Mouse (Mus musculus) right cerebral cortex, adult 18-20 months (tissue): ENCODE data around the gene Sipa1l3.

Experiments
- DNase-seq: peaks from one replicate; pipeline ENCODE4 v3.0.0; 2022; ENCODE audit warnings: mixed read lengths

Gene Sipa1l3

GRCm38 (mm10) chr7:29296998-29297397 lies 221.4 kb downstream of the Sipa1l3 start:
- peak; percentile 66 for DNase-seq

DNA sequence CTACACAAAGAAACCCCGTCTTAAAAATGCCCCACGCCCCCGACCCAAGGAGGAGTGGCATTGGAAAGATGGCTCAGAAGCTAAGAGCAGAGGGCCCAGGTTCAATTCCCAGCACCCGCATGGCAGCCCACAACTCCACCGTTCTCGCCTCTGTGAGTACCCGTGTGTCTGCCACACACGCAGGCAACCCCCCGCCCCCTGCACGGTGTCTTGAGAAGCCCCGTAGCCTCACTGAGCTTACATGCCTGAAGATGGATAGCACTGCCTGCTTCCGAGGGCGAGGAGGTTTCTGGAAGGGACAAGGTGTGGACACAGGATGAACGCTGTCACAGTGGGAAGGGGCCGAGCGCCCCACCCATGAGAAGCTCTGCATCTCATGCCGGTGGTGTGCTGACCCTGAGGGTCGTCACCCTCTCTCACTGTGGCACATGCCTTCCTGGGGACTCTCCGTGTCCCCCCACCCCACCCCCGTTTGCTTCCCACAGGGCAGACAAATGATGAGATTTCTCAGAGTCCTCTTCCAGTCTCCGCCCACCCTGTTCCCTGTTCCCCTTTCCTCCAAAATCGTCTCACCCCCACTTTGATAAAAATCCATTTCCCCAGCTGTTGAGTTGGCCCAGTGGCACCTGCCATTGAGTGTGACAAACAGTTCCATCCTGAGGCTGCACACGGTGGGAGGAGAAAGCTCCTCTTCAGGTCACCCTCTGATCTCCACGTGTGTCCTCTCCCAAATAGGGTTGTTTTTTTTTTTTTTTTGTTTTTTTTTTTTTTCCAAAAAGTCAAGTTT lies 222.4 kb downstream of the Sipa1l3 start:
- DNase-seq, result no peak

GRCm38 (mm10) chr7:29294111-29294761 lies 224.2 kb downstream of the Sipa1l3 start:
- no peak for DNase-seq

DNA sequence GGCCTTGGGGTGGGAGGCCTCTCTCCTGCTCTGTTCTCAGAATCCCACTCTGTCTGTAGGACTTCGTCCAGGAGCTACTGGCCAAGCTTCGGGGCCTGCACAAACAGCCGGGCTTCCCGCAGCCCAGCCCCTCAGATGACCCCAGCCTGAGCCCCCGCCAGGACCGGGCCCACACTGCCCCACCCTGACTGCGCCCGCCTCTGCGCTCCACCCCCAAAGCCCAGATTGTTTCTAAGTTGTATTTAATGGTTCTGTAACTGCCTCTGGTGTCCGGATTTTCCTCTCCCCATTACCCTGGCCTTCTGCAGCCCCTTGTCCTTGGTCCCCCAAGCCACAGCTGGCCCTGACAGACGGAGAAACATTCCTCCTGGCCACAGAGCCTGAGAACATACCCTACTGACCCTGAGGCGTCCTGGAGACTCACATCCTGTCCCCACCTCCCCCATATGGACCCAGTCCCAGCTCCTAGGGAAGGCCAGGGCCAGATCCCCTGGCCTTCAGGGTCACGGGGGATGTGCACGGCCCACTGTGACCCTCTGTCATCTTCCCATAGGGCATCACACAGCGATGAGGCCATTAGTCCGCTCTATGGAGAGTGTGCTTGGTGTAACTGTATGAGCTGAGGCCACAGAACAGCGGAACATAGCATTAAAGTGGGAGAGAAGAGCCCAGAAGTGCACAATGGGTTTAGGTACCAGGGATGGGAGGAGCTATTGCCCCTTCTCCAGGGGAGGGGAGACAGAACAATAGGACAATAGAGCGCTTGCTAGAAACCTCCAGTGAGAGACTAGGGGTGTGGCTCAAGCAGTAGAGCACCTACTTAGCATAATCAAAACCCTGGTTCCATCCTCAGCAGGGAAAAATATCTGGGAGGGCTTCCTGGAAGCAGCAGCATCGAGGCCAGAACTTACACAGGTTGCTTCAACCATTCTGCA lies 225.0 kb downstream of the Sipa1l3 start:
- DNase-seq, result no peak

DNA sequence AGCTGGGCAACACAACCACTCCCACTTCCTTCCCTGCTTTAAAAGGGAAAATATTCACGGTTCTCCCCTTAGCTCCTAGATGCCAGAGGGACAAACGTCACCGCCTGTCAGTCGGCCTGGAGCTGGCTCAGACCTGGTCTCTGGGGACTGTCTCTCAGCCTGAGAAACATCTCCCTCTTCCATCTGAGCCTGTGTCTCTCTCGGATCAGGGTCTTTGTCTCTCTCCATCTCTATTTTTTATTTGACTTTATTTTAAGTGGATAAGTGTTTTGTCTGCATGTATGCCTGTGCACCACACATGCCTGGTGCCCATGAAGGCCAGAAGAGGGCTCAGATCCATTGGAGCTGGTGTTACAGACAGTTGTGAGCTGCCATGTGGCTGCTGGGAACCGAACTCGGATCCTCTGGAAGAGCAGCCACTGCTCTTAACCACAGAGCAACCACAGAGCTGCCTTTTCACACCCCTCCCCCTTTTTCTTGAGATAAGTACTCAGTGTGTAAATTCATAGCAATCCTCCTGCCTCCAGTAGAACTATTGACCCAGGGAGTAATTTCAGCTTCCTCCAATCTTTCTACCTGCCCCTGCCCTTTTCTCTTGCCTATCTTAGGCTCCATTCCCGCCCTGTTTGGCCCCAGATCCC lies 225.9 kb downstream of the Sipa1l3 start:
- no peak for DNase-seq

DNA sequence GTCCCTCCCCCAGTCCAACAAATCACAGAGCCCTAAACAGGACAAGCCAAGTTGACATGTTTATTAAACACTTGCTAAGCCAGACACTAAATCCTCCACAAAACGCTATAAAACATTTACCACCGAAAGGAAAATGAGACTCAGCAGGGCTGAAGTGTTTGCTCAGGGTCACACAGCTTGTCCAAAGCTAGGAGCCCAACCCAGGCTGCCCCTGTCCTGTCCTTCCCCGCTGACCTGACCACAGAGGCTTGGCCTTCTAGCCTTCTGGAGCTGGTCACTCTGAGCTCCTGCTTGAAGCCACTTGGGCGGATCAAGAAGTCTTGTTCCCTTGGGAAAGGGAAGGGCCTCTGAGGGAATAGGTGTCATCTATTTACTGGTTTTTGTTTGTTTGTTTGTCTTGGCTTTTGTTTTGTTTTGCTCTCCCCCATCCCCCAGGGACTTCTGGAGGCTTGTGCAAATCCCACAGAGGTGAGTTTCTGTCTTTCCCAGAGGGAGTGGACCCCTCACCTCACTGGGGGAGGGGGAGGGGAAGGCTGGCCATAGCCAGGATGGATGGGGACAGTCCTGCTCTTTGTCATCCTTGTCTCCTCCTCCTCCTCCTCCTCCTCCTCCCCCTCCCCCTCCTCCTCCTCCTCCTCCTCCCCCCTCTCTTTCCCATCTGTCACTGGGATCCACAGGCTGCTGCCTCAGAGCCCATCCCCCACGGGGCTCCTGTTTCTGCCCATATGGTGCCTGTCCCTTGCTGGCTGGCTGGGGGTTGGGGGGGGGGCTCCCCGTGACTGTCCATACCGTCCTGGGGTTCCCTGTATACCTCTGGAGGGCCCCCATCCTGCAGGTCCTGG lies 226.6 kb downstream of the Sipa1l3 start:
- no peak for DNase-seq

DNA sequence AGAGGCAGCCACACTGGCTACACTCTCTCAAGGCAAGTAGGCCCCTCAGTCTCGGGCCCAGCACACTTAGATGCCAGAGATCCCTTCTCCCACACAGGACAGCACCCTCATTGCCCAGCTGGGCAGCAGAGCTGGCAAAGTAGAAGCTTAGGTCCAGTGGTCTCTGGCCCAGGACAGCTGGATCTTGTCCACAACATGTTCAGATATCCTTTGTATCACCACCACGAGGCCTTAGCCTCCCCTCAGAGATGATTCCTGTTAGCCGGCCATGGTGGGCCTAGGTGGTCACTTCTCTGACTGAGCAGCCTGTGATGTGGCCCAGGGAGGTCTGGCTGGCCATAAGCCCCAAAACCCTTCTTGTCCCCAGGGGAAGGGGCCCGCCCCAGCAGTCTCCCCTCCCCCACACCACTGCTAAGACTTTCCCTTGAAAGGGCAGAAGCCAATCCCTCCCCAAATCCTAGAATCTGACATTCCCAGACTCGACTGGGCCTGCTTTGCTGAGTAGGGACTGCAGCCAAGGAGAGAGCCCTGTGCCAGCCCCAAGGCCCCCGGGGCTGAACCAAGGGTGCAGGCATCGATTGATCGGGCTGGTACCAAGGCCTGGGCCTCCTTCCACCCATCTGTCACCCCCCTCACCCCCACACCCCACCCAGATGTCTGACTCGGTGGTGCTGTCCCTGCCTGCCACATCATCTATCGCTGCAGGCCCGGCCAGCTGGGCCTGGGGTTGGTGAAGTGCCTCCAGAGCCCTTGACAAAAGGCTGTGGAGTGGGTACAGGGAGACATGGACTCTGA lies 227.6 kb downstream of the Sipa1l3 start:
- no peak for DNase-seq

- DNase-seq, result no peak
Measured at GRCm38 (mm10) chr7:29289856-29290255, 228.6 kb downstream of the Sipa1l3 start.

GRCm38 (mm10) chr7:29288942-29289638 lies 229.4 kb downstream of the Sipa1l3 start, which contains the start of gene Ppp1r14a:
TSS of gene Ppp1r14a (plus strand) at chr7:29289308.
- DNase-seq, result no peak

GRCm38 (mm10) chr7:29288079-29288478 lies 230.4 kb downstream of the Sipa1l3 start:
- DNase-seq, result no peak

GRCm38 (mm10) chr7:29287481-29287880 lies 231.0 kb downstream of the Sipa1l3 start:
- DNase-seq, result no peak

- DNase-seq, result no peak
Measured at GRCm38 (mm10) chr7:29284523-29284922, 233.9 kb downstream of the Sipa1l3 start.

GRCm38 (mm10) chr7:29283876-29284275 lies 234.6 kb downstream of the Sipa1l3 start:
- no peak for DNase-seq

- DNase-seq, result no peak
Measured at GRCm38 (mm10) chr7:29282074-29282554, 236.3 kb downstream of the Sipa1l3 start.

GRCm38 (mm10) chr7:29281201-29282073 lies 237.0 kb downstream of the Sipa1l3 start, which contains the start of gene Spint2:
TSS of gene Spint2 (minus strand) at chr7:29281912.
- no peak for DNase-seq

DNA sequence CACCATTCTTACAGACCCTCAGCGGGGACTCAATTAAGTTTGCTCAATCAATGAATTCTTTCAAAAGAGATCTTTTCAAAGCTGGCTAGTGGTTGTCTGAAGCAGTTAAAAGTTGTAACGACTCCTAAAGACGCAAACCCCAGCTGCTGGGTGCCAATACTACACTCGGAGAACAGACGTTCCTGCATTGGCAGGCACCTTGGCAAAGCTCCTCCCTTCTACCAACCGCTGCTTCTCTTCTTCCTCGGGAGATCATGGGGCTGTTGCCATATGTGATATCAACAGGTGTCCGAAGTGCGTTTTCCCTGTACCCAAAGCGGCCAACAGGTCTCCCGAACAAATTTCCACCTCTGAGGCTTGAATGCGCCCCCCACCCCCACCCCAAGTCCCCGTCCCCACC lies 237.6 kb downstream of the Sipa1l3 start:
- no peak for DNase-seq

DNA sequence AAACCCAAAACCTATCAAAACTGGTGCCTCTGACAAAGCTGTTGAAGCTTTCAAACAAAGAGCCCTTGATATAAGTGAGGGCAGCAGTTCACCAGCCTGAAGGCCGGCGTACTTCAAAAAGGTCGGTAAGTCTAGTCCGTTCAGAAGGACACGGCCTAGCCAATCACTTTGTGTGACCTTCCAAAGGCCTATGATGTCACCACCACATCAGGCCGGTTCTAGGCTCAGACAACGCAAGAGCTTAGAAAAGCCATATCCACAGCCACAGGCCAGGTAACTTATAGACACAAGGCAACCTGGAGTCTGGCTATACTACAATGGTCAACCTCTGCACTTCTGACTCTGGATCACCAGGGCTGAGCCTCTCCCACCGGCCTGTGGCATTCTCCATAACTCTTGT lies 238.5 kb downstream of the Sipa1l3 start:
- no peak for DNase-seq

DNA sequence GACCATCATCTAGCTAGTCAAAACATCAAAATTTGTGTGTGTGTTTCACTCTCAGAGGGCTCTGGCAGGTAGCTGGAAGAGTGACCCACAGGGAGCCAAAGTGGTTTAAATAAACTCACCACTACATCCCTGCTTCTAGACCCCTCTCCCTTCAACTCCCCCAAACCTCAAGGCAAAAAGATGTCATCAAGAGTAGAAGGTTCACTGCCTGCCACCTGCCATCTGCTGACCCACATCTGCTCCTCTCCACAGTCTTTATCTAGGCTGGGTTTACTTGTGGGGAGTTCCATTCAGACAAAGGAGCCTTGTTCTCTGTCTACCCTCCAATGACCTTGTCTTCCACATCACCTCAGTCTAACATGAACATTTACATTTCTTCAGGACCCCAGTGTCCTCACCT lies 239.2 kb downstream of the Sipa1l3 start:
- DNase-seq, result no peak

DNA sequence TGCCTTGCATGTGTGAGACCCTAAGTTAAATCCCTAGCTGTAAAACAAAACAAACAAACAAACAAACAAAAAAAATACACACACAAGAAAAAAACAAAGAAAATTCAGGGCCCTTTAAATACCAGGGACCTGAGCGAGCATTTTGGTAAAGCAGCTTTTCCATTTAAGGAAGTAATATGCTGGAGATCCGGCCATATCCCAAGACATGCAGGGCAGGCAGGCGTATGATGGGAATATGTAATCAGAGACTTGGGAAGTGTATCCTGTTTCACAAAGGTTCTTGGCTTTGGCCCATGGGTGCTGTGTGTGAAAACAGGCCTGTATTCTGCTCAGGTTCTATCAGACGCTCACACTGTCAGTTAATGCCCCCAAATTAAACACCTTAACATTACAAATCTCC lies 240.9 kb downstream of the Sipa1l3 start:
- DNase-seq, result no peak
